Mouse (Mus musculus) ES-Bruce4 (cell line): ENCODE measurements around the gene Ccdc159. TPM values are rescaled to one million over a fixed set of nuclear protein-coding genes. Genes with fewer than 3 reads are reported as not detected.

ENCODE experiments used
- H3K27ac ChIP-seq: 2 replicates; pipeline ENCODE4 v1.5.1; 2012; ENCODE audit warnings: low read length, inconsistent platforms; ENCODE audit not compliant: insufficient read depth
- H3K27me3 ChIP-seq: 2 replicates; pipeline ENCODE4 v1.6.1; 2012; ENCODE audit warnings: mild to moderate bottlenecking, low read length, inconsistent platforms; ENCODE audit not compliant: control insufficient read depth, poor library complexity, insufficient read depth, severe bottlenecking
- H3K36me3 ChIP-seq: 2 replicates; pipeline ENCODE4 v1.6.1; 2012; ENCODE audit warnings: inconsistent platforms, mild to moderate bottlenecking, low read length, moderate library complexity; ENCODE audit not compliant: control insufficient read depth, poor library complexity, insufficient read depth, severe bottlenecking
- H3K4me1 ChIP-seq: one replicate; pipeline ENCODE4 v1.8.1; 2011; ENCODE audit warnings: low read length; ENCODE audit not compliant: control insufficient read depth, insufficient read depth
- H3K4me3 ChIP-seq: 2 replicates; pipeline ENCODE4 v1.5.1; 2011; ENCODE audit warnings: low read depth, mild to moderate bottlenecking, low read length
- H3K9ac ChIP-seq: 2 replicates; pipeline ENCODE4 v1.6.1; 2012; ENCODE audit warnings: low read depth, mild to moderate bottlenecking, inconsistent platforms; ENCODE audit not compliant: poor library complexity, severe bottlenecking
- H3K9me3 ChIP-seq: replicated peaks from 2 replicates; pipeline ENCODE4 v1.6.1; 2012; ENCODE audit warnings: mild to moderate bottlenecking, low read length, inconsistent platforms; ENCODE audit not compliant: control insufficient read depth, poor library complexity, insufficient read depth, severe bottlenecking
- CTCF ChIP-seq: IDR thresholded peaks from one replicate; pipeline ENCODE4 v1.8.1; 2011; ENCODE audit warnings: low read depth, low read length
- EP300 ChIP-seq: IDR thresholded peaks from 2 replicates; pipeline ENCODE4 v1.6.1; 2011; ENCODE audit warnings: low read depth, low read length; ENCODE audit not compliant: insufficient read depth
- POLR2A ChIP-seq: IDR thresholded peaks from one replicate; pipeline ENCODE4 v1.8.1; 2011; ENCODE audit warnings: low read length; ENCODE audit not compliant: insufficient read depth
- polyA plus RNA-seq: library from polyadenylated mRNA; stranded (reverse); fragments of >200 nt; gene quantifications from 2 replicates; pipeline ENCODE4 v1.2.4, GENCODE M21; 2011; ENCODE audit warnings: low read depth; ENCODE audit not compliant: missing spikeins, insufficient read depth, insufficient read length

Ccdc159 gene
- polyA plus RNA-seq: 2.9 and 4.9 TPM in 2 replicates

DNA sequence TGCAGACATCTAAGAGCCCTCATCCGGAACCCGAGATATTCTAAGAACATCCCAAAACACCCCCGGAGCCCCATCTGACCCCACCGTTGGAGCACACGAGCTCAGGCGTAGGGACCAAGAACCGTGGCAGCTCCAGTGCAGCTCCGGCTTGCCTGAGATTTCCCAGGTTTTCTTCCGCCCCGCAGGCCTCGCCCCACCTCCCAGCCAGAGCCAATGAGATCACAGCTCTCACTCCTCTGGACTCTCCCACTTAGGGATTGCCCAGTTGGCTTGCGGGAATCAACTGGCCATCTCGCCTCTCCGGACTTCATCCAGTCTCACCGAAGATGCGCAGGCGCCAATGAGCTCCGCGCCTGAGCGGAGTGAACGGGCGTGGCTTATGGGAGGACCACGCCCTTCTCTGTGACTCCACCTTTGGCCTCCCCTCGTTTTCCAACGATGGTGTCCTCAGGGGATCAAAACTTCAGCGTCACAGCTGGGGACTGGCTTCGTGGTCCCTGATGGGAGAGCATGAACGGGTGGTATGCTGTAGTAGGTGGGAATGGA, at the start of gene Ccdc159, which contains the start of gene Tmem205:
Gene Ccdc159 (plus strand): TSS at position 264 of the 546 bp plus-strand sequence.
Gene Tmem205 (minus strand): TSS at position 349 of the 546 bp plus-strand sequence.
- no peak for TF ChIP-seq EP300
- TF ChIP-seq CTCF: no peak
- peak; percentile 83 for TF ChIP-seq POLR2A
- H3K36me3 ChIP-seq: no peaks in the 10 kb centered on the region
- H3K27ac ChIP-seq: no peak within 1 kb of the TSS

DNA sequence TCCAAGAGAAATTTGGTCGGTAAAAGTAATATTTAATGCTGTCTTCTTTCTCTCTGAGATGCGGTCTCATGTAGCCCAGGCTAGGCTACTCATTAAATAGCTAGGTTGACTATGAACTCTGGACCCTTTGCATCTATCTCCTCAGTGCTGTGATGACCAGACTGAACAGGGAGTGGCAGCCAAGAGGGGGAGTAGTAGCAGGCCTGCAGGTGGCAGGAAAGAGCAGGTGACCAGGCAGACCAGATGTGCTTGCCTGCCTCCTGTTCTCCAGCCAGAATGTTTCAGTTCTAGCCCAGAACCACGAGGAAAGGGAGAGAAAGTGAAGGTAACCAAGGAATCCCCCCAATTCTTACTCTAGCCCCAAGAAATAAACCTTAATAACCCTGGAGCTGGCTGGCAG, 38.0 kb upstream of the Ccdc159 start:
- no peak overlapping the region for H3K9ac ChIP-seq
- H3K9me3 ChIP-seq: peaks cover 4% of the 10 kb centered on the region; the same call in 1 of the 2 replicates
- no peak overlapping the region for H3K27ac ChIP-seq
- no peaks in the 10 kb centered on the region for H3K27me3 ChIP-seq
- no peaks in the 10 kb centered on the region for H3K4me1 ChIP-seq
- no peak for TF ChIP-seq POLR2A
- TF ChIP-seq EP300: no peak
- peak; percentile 71 for TF ChIP-seq CTCF
- H3K4me3 ChIP-seq: no peak overlapping the region
- H3K36me3 ChIP-seq: no peaks in the 10 kb centered on the region

More for the DNA sequence above, at the start of gene Ccdc159, which contains the start of gene Tmem205:
- no peaks in the 10 kb centered on the region for H3K9me3 ChIP-seq
- H3K4me3 ChIP-seq: peak within 1 kb of the TSS; percentile 74
- peak within 1 kb of the TSS; percentile 61 for H3K9ac ChIP-seq
- H3K27me3 ChIP-seq: no peaks in the 10 kb centered on the region
- no peaks in the 10 kb centered on the region for H3K4me1 ChIP-seq

GRCm38 (mm10) chr9:21901223-21901820, 25.9 kb upstream of the Ccdc159 start:
- no peaks in the 10 kb centered on the region for H3K27me3 ChIP-seq
- peak overlapping the region; percentile 84 for H3K9ac ChIP-seq
- TF ChIP-seq EP300 (no peak), CTCF (no peak)
- H3K4me3 ChIP-seq: peak overlapping the region; percentile 86
- H3K9me3 ChIP-seq: no peaks in the 10 kb centered on the region
- H3K27ac ChIP-seq: no peak overlapping the region
- H3K4me1 ChIP-seq: no peaks in the 10 kb centered on the region
- no peaks in the 10 kb centered on the region for H3K36me3 ChIP-seq

DNA sequence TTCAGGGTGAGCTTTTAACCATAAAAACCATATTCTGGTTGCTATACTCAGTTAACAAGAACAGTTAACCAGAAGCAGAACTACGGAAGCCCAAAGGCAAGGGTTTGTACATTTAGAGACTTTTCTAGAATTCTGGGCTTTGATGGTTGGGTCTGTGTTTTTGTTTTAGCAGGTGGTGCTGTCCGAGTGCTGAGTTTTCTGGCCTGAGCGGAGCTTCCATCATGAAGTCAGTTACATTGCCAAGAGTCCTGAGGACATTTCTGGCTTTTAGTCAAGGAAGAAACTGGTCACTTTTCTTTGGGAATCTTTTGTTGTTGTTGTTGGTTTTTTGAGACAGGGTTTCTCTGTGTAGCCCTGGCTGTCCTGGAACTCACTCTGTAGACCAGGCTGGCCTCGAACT, 23.2 kb upstream of the Ccdc159 start:
- Histone ChIP-seq H3K4me1 (no peaks in the 10 kb centered on the region), H3K4me3 (no peak overlapping the region), H3K9ac (no peak overlapping the region), H3K36me3 (no peaks in the 10 kb centered on the region), H3K27me3 (no peaks in the 10 kb centered on the region), H3K9me3 (no peaks in the 10 kb centered on the region), H3K27ac (no peak overlapping the region)
- TF ChIP-seq EP300: no peak
- TF ChIP-seq CTCF: no peak
- no peak for TF ChIP-seq POLR2A

DNA sequence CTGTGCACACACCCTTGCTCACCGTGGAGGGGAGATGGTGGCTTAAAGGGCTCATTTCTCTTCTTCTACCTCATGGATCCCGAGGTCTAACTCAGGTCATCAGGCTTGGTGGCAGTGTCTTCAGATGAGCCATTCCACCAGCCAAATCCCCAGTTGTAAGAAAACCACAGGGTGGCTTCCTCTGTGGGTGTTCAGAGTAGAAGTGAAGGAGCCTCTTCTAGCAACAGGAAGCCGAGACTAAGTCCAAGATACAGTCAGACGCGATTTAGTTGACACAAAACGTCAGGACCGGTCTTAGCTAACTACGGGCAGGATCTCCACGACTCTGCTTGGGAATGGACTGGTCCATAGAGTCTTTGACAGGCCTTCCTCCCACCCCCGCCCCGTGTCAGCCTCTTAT, 19.1 kb upstream of the Ccdc159 start:
- Histone ChIP-seq H3K9me3 (no peaks in the 10 kb centered on the region), H3K27ac (no peak overlapping the region), H3K9ac (no peak overlapping the region)

More for the DNA sequence above, 19.1 kb upstream of the Ccdc159 start:
- no peak for TF ChIP-seq EP300
- TF ChIP-seq CTCF: no peak
- TF ChIP-seq POLR2A: no peak
- Histone ChIP-seq H3K4me3 (no peak overlapping the region), H3K36me3 (no peaks in the 10 kb centered on the region), H3K27me3 (no peaks in the 10 kb centered on the region), H3K4me1 (no peaks in the 10 kb centered on the region)
